Mouse (Mus musculus) stomach, embryonic 16.5 days (tissue): Measurements from ENCODE around the gene Rasa3. TPM values are rescaled to one million over a fixed set of nuclear protein-coding genes. Genes with fewer than 3 reads are reported as not detected.

Experiments used
- ATAC-seq: fragments of 200-750 bp; cut with Nextera tagmentation; 2 replicates; pipeline ENCODE4 v1.8.0; 2017; ENCODE audit warnings: moderate number of reproducible peaks, moderate TSS enrichment; ENCODE audit not compliant: insufficient read depth, low FRiP score
- H3K27ac ChIP-seq: fragments of 300-500 bp; sonication (generic); 2 replicates; pipeline ENCODE4 v1.5.1; 2014; ENCODE audit warnings: low read length
- H3K27me3 ChIP-seq: fragments of 300-500 bp; sonication (generic); 2 replicates; pipeline ENCODE4 v1.6.1; 2014; ENCODE audit warnings: low read length, control low read depth, mixed read lengths; ENCODE audit not compliant: control insufficient read depth, insufficient read depth
- H3K36me3 ChIP-seq: fragments of 300-500 bp; sonication (generic); 2 replicates; pipeline ENCODE4 v1.6.1; 2014; ENCODE audit warnings: low read length; ENCODE audit not compliant: control insufficient read depth, insufficient read depth
- H3K4me1 ChIP-seq: fragments of 300-500 bp; sonication (generic); 2 replicates; pipeline ENCODE4 v1.6.1; 2014; ENCODE audit warnings: low read length, control low read depth, mixed read lengths; ENCODE audit not compliant: control insufficient read depth, insufficient read depth
- H3K4me2 ChIP-seq: fragments of 300-500 bp; sonication (generic); 2 replicates; pipeline ENCODE4 v1.6.1; 2014; ENCODE audit warnings: low read depth, low read length, mixed read lengths
- H3K4me3 ChIP-seq: fragments of 300-500 bp; sonication (generic); replicated peaks from 2 replicates; pipeline ENCODE4 v1.5.1; 2014; ENCODE audit warnings: mild to moderate bottlenecking, low read length
- H3K9ac ChIP-seq: fragments of 300-500 bp; sonication (generic); 2 replicates; pipeline ENCODE4 v1.6.1; 2014; ENCODE audit warnings: low read length
- H3K9me3 ChIP-seq: fragments of 300-500 bp; sonication (generic); replicated peaks from 2 replicates; pipeline ENCODE4 v1.6.1; 2016; ENCODE audit warnings: low read length, control low read depth; ENCODE audit not compliant: control insufficient read depth
- WGBS: fragments of 180-500 bp; shearing (Covaris S2); extraction: QIAGEN DNeasy Blood & Tissue Kit; methylation state at CpG from one replicate; pipeline ENCODE4 v1.1.7; 2014; 5-methylcytosine and 5-hydroxymethylcytosine counted together
- polyA plus RNA-seq: library from polyadenylated mRNA; unstranded; fragments of >200 nt; fragmentation: Nextera tagmentation; extraction: Ambion mirVana; gene quantifications from 2 replicates; pipeline ENCODE4 v1.2.1, GENCODE M21; 2015

Gene Rasa3
- polyA plus RNA-seq, 1 experiment from 2014 or later: 30.9 TPM

DNA sequence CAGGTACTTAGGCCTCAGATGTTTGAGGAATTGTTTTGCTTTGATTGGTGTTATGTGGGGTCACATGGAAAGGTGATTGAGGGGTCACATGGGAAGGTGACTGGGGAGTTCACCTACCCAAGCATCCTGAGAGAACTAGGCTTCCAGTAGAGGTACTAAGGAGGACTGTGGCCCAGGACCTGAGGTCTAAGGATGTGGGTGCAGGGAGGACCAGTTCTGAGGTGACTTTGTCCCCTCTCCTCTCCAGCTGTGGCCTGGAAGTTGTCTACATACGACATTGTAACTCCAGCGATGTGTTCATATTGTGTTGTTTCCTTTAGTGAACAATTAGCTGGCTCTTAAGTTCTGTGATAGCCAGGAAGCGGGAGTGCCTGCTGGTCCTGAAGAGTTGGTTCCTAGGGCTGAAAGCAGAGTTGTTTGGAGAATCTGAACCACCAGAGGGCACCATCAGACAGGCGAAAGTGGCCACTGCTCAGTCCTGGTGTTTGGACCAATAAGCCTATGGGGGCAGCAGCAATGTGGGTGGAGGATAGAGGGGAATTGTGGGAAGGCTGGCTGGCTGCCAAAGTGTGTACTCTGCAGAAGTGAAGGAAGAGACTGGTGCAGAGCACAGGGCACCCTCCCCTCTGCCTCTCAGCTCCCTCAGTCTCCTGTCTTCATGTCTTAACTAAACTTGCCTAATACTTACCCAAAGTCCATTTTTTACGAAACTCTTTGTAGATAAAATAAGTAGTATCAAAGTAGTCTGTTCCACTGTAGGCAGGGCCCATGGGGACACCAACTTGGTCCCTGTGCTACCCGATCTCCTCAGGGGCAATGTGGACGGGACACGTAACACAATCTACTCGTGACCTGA lies 126.5 kb downstream of the Rasa3 start:
- no peaks in the 10 kb centered on the region for H3K27me3 ChIP-seq
- no peak overlapping the region for H3K27ac ChIP-seq

GRCm38 (mm10) chr8:13548831-13549230 lies 128.6 kb downstream of the Rasa3 start:
- H3K9ac ChIP-seq: peak overlapping the region; percentile 63
- ATAC-seq: peak; percentile 42
- peaks cover 15% of the 10 kb centered on the region; the same call in 1 of the 2 replicates for H3K4me1 ChIP-seq
- peak overlapping the region; percentile 79 for H3K27ac ChIP-seq
- H3K9me3 ChIP-seq: 0 out of 2 replicates have a peak, but pooled peaks cover 6% of the 10 kb centered on the region
- no peaks in the 10 kb centered on the region for H3K27me3 ChIP-seq
- 26% methylated on average over 9 of the region's 9 CpGs for WGBS
- H3K4me3 ChIP-seq: no peak overlapping the region
- H3K36me3 ChIP-seq: no peaks in the 10 kb centered on the region
- 0 out of 2 replicates have a peak overlapping the region, but pooled peaks have one; percentile 4 for H3K4me2 ChIP-seq

More for the DNA sequence above, 126.5 kb downstream of the Rasa3 start:
- ATAC-seq: peak; percentile 88
- H3K4me2 ChIP-seq: no peak overlapping the region
- 56% methylated on average over 9 of the region's 9 CpGs for WGBS
- no peaks in the 10 kb centered on the region for H3K9me3 ChIP-seq
- peaks cover 15% of the 10 kb centered on the region; the same call in 1 of the 2 replicates for H3K4me1 ChIP-seq
- H3K4me3 ChIP-seq: no peak overlapping the region
- no peaks in the 10 kb centered on the region for H3K36me3 ChIP-seq
- no peak overlapping the region for H3K9ac ChIP-seq

- Histone ChIP-seq H3K4me2 (no peak overlapping the region), H3K9me3 (0 out of 2 replicates have a peak, but pooled peaks cover 6% of the 10 kb centered on the region), H3K27ac (no peak overlapping the region), H3K4me3 (no peak overlapping the region), H3K36me3 (no peaks in the 10 kb centered on the region), H3K9ac (no peak overlapping the region), H3K4me1 (peaks cover 15% of the 10 kb centered on the region; the same call in 1 of the 2 replicates), H3K27me3 (no peaks in the 10 kb centered on the region)
- peak; percentile 44; the same call in 1 of the 2 replicates for ATAC-seq
- WGBS: 17% methylated on average over 4 of the region's 4 CpGs
These were observed 129.2 kb downstream of the Rasa3 start for GRCm38 (mm10) chr8:13548235-13548634.

DNA sequence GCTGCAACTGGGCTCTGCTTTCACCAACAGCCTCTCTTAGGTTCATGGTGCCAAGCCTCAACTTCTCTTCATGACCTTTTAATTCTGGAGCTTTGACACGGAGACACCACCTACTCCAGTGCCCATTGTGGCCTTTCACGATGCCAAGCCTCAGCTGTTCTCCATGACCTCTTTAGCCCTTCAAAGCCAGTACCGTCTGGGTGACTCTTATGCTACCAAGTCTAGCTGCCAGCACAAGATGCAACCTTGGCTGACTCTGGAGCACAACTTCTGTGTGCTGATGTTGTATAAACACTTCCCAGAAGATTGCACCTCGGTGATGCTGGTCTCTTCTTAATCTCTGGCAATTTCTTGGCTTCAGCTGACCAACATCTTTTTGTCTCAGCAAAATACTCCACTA lies 131.0 kb downstream of the Rasa3 start:
- Histone ChIP-seq H3K27me3 (no peaks in the 10 kb centered on the region), H3K9me3 (0 out of 2 replicates have a peak, but pooled peaks cover 6% of the 10 kb centered on the region), H3K4me2 (no peak overlapping the region), H3K4me3 (no peak overlapping the region), H3K9ac (no peak overlapping the region), H3K36me3 (no peaks in the 10 kb centered on the region), H3K27ac (no peak overlapping the region), H3K4me1 (peaks cover 15% of the 10 kb centered on the region; the same call in 1 of the 2 replicates)
- ATAC-seq: no peak
- WGBS: 84% methylated on average over 4 of the region's 4 CpGs

DNA sequence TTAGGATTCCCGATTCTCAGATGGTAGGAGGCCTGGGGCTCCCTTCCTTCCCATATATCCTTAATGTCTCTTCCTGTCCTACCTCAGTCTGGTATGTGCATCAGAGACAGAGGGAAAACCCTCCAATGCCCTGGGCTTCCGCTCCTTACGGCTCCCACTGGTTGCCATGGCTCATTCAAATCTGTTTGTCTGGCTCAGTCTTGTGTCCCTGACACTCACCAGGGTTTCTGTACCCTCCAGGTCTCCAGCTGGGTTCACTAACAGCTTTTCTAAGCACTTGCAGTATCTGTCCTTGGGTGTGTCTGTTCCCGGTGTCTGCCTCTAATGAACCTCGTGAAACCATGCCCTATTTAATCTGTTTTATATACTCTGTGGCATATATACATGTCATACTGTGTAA lies 135.9 kb downstream of the Rasa3 start:
- WGBS: 68% methylated on average over 5 of the region's 5 CpGs
- H3K9me3 ChIP-seq: 0 out of 2 replicates have a peak, but pooled peaks cover 6% of the 10 kb centered on the region
- H3K4me2 ChIP-seq: no peak overlapping the region
- no peak for ATAC-seq
- no peak overlapping the region for H3K9ac ChIP-seq
- no peaks in the 10 kb centered on the region for H3K36me3 ChIP-seq
- no peak overlapping the region for H3K27ac ChIP-seq
- no peak overlapping the region for H3K4me3 ChIP-seq
- no peaks in the 10 kb centered on the region for H3K27me3 ChIP-seq
- H3K4me1 ChIP-seq: 0 out of 2 replicates have a peak, but pooled peaks cover 5% of the 10 kb centered on the region

- Histone ChIP-seq H3K9ac (no peak overlapping the region), H3K4me3 (no peak overlapping the region), H3K9me3 (0 out of 2 replicates have a peak, but pooled peaks cover 4% of the 10 kb centered on the region), H3K36me3 (no peaks in the 10 kb centered on the region), H3K27me3 (no peaks in the 10 kb centered on the region), H3K27ac (no peak overlapping the region), H3K4me2 (no peak overlapping the region), H3K4me1 (0 out of 2 replicates have a peak, but pooled peaks cover 5% of the 10 kb centered on the region)
- 86% methylated on average over 5 of the region's 5 CpGs for WGBS
- no peak for ATAC-seq
These were observed 137.3 kb downstream of the Rasa3 start for GRCm38 (mm10) chr8:13540122-13540521.

- no peak overlapping the region for H3K4me2 ChIP-seq
- H3K27me3 ChIP-seq: no peaks in the 10 kb centered on the region
- H3K9me3 ChIP-seq: no peaks in the 10 kb centered on the region
- no peaks in the 10 kb centered on the region for H3K36me3 ChIP-seq
- 54% methylated on average over 6 of the region's 6 CpGs for WGBS
- peak overlapping the region; percentile 31; the same call in 1 of the 2 replicates for H3K27ac ChIP-seq
- H3K9ac ChIP-seq: no peak overlapping the region
- peak; percentile 82 for ATAC-seq
- 0 out of 2 replicates have a peak, but pooled peaks cover 5% of the 10 kb centered on the region for H3K4me1 ChIP-seq
- no peak overlapping the region for H3K4me3 ChIP-seq
These were observed 138.6 kb downstream of the Rasa3 start for GRCm38 (mm10) chr8:13538821-13539220.

GRCm38 (mm10) chr8:13537102-13537501 lies 140.3 kb downstream of the Rasa3 start:
- no peak overlapping the region for H3K9ac ChIP-seq
- no peak overlapping the region for H3K4me3 ChIP-seq
- peaks cover 5% of the 10 kb centered on the region; the same call in 1 of the 2 replicates for H3K4me1 ChIP-seq
- H3K27ac ChIP-seq: no peak overlapping the region
- H3K4me2 ChIP-seq: no peak overlapping the region
- no peaks in the 10 kb centered on the region for H3K36me3 ChIP-seq
- H3K9me3 ChIP-seq: no peaks in the 10 kb centered on the region
- ATAC-seq: no peak
- H3K27me3 ChIP-seq: no peaks in the 10 kb centered on the region
- 44% methylated on average over 2 of the region's 2 CpGs for WGBS

DNA sequence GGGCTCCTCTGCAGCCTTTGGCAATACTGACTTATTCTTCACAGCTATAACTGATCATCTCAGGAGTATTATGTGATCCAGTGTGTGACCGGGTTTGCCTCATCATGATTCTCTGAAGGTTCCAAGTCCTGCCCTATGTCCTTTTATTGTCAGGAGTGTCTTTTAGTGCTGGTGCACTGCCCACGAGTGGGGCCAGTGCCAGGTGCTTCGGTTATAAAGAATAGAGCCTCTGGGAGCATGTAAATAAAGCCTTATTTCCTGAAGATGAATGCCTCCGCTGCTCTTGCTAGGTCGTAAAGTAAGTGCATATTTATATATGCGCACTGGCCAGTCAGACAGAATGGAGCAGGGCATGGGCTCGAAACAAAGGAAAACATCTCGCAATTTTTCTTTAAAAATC lies 144.3 kb downstream of the Rasa3 start:
- Histone ChIP-seq H3K9ac (no peak overlapping the region), H3K4me3 (no peak overlapping the region), H3K4me1 (peaks cover 34% of the 10 kb centered on the region), H3K27me3 (no peaks in the 10 kb centered on the region), H3K27ac (no peak overlapping the region), H3K4me2 (no peak overlapping the region), H3K9me3 (no peaks in the 10 kb centered on the region), H3K36me3 (no peaks in the 10 kb centered on the region)
- WGBS: 70% methylated on average over 8 of the region's 8 CpGs
- ATAC-seq: no peak
